Mouse (Mus musculus): ENCODE data around the gene Fcer2a. TPM values are rescaled to one million over a fixed set of nuclear protein-coding genes. Genes with fewer than 3 reads are reported as not detected.

Fcer2a gene
- total and polyA plus RNA-seq, 3 experiments, result 0.29 to 0.98 (median 0.32) TPM

- Histone ChIP-seq H3K4me1 (ENCODE audit: control insufficient read depth, insufficient read depth, low read length) (0 out of 2 replicates have a peak, but pooled peaks cover 2% of the 10 kb centered on the region), H3K9ac (ENCODE audit: low read depth, low read length) (peak within 1 kb of the TSS; percentile 83), H3K27me3 (ENCODE audit: control insufficient read depth, insufficient read depth, low read length) (no peaks in the 10 kb centered on the region), H3K27ac (peak within 1 kb of the TSS; percentile 94), H3K4me3 (peak within 1 kb of the TSS; percentile 91), H3K79me2 (replicated peaks; ENCODE audit: control insufficient read depth, insufficient read depth, low read length) (no peaks in the 10 kb centered on the region), H3K36me3 (ENCODE audit: control insufficient read depth, insufficient read depth, low read length) (no peaks in the 10 kb centered on the region)
- TF ChIP-seq CTCF (IDR thresholded peaks at IDR 0.05) (no peak), POLR2A (IDR thresholded peaks at IDR 0.05; ENCODE audit: insufficient read depth, low read depth, low read length) (peak; percentile 88), EP300 (IDR thresholded peaks at IDR 0.05; ENCODE audit: insufficient read depth, low read depth, low read length) (0 out of 2 replicates have a peak, but pooled peaks have one; percentile 46)
- WGBS, result under 1% methylated on average over 61 of the region's 61 CpGs
- DNase-seq, result peak; percentile 95 to 96
- intact Hi-C loops (cut with DNase I), result loop anchor here (2.0 to 10.0 kb wide), 2 partner anchors 56 to 322 kb away; partner anchors contain the start of genes A430078G23Rik, Pet100 and Xab2
Observed at GRCm38 (mm10) chr8:3676131-3676992, 17.6 kb downstream of the Fcer2a start, which contains the start of gene Trappc5. Trappc5 (plus strand) TSS chr8:3676299.

GRCm38 (mm10) chr8:3674671-3675070, 19.3 kb downstream of the Fcer2a start:
- Histone ChIP-seq H3K79me2 (replicated peaks; ENCODE audit: control insufficient read depth, insufficient read depth, low read length) (no peaks in the 10 kb centered on the region), H3K36me3 (ENCODE audit: control insufficient read depth, insufficient read depth, low read length) (no peaks in the 10 kb centered on the region), H3K4me1 (ENCODE audit: control insufficient read depth, insufficient read depth, low read length) (0 out of 2 replicates have a peak, but pooled peaks cover 2% of the 10 kb centered on the region), H3K27ac (no peak overlapping the region), H3K27me3 (ENCODE audit: control insufficient read depth, insufficient read depth, low read length) (no peaks in the 10 kb centered on the region), H3K4me3 (no peak overlapping the region), H3K9ac (ENCODE audit: low read depth, low read length) (no peak overlapping the region)
- intact Hi-C loops (cut with DNase I), result loop anchor here (5.0 to 10.0 kb wide), 2 partner anchors 207 to 320 kb away; partner anchors contain the start of genes A430078G23Rik and Pex11g
- TF ChIP-seq EP300 (IDR thresholded peaks at IDR 0.05; ENCODE audit: insufficient read depth, low read depth, low read length) (no peak), CTCF (IDR thresholded peaks at IDR 0.05) (no peak), POLR2A (IDR thresholded peaks at IDR 0.05; ENCODE audit: insufficient read depth, low read depth, low read length) (no peak)
- DNase-seq, result no peak
- 52% methylated on average over 3 of the region's 3 CpGs for WGBS

GRCm38 (mm10) chr8:3671980-3672491, 21.9 kb downstream of the Fcer2a start, which contains the start of gene Fcor:
Fcor (minus strand) TSS chr8:3672362.
- Histone ChIP-seq H3K4me1 (ENCODE audit: control insufficient read depth, insufficient read depth, low read length) (no peaks in the 10 kb centered on the region), H3K79me2 (replicated peaks; ENCODE audit: control insufficient read depth, insufficient read depth, low read length) (no peaks in the 10 kb centered on the region), H3K4me3 (peak within 1 kb of the TSS; percentile 45), H3K27me3 (ENCODE audit: control insufficient read depth, insufficient read depth, low read length) (no peaks in the 10 kb centered on the region), H3K9ac (ENCODE audit: low read depth, low read length) (peak within 1 kb of the TSS; percentile 57), H3K36me3 (ENCODE audit: control insufficient read depth, insufficient read depth, low read length) (no peaks in the 10 kb centered on the region), H3K27ac (peak within 1 kb of the TSS; percentile 19)
- intact Hi-C loops (cut with DNase I), result loop anchor here (1.0 to 10.0 kb wide), 3 partner anchors 113 to 317 kb away; partner anchors contain the start of genes A430078G23Rik and Pex11g
- TF ChIP-seq CTCF (IDR thresholded peaks at IDR 0.05) (peak; percentile 94), EP300 (IDR thresholded peaks at IDR 0.05; ENCODE audit: insufficient read depth, low read depth, low read length) (peak; percentile 60; the same call in 1 of the 2 replicates), POLR2A (IDR thresholded peaks at IDR 0.05; ENCODE audit: insufficient read depth, low read depth, low read length) (no peak)
- WGBS, result under 1% methylated on average over 23 of the region's 23 CpGs
- peak; percentile 82 to 87 for DNase-seq

GRCm38 (mm10) chr8:3670388-3670787, 23.6 kb downstream of the Fcer2a start:
- Histone ChIP-seq H3K27me3 (ENCODE audit: control insufficient read depth, insufficient read depth, low read length) (no peaks in the 10 kb centered on the region), H3K27ac (no peak overlapping the region), H3K4me3 (no peak overlapping the region), H3K36me3 (ENCODE audit: control insufficient read depth, insufficient read depth, low read length) (no peaks in the 10 kb centered on the region), H3K9ac (ENCODE audit: low read depth, low read length) (no peak overlapping the region), H3K4me1 (ENCODE audit: control insufficient read depth, insufficient read depth, low read length) (no peaks in the 10 kb centered on the region), H3K79me2 (replicated peaks; ENCODE audit: control insufficient read depth, insufficient read depth, low read length) (no peaks in the 10 kb centered on the region)
- TF ChIP-seq CTCF (IDR thresholded peaks at IDR 0.05), result no peak
- TF ChIP-seq POLR2A (IDR thresholded peaks at IDR 0.05; ENCODE audit: insufficient read depth, low read depth, low read length), result no peak
- no peak for TF ChIP-seq EP300 (IDR thresholded peaks at IDR 0.05; ENCODE audit: insufficient read depth, low read depth, low read length)
- WGBS, result 56% methylated on average over 2 of the region's 2 CpGs
- intact Hi-C loops (cut with DNase I), result loop anchor here (5.0 to 10.0 kb wide), 2 partner anchors 203 to 316 kb away; partner anchors contain the start of genes A430078G23Rik and Pex11g
- DNase-seq, result peak in 1 of 2 experiments; percentile 30

- no peaks in the 10 kb centered on the region for H3K79me2 ChIP-seq (replicated peaks; ENCODE audit: control insufficient read depth, insufficient read depth, low read length)
- H3K27me3 ChIP-seq (ENCODE audit: control insufficient read depth, insufficient read depth, low read length), result no peaks in the 10 kb centered on the region
- no peak within 1 kb of the TSS for H3K27ac ChIP-seq
- 50% methylated on average over 6 of the region's 6 CpGs for WGBS
- intact Hi-C loops (cut with DNase I), result no loop called here
- H3K36me3 ChIP-seq (ENCODE audit: control insufficient read depth, insufficient read depth, low read length), result no peaks in the 10 kb centered on the region
- no peak for DNase-seq
- H3K4me3 ChIP-seq, result no peak within 1 kb of the TSS
- no peak for TF ChIP-seq EP300 (IDR thresholded peaks at IDR 0.05; ENCODE audit: insufficient read depth, low read depth, low read length)
- TF ChIP-seq POLR2A (IDR thresholded peaks at IDR 0.05; ENCODE audit: insufficient read depth, low read depth, low read length), result no peak
- no peak for TF ChIP-seq CTCF (IDR thresholded peaks at IDR 0.05)
- no peak within 1 kb of the TSS for H3K9ac ChIP-seq (ENCODE audit: low read depth, low read length)
- no peaks in the 10 kb centered on the region for H3K4me1 ChIP-seq (ENCODE audit: control insufficient read depth, insufficient read depth, low read length)
Observed at GRCm38 (mm10) chr8:3665507-3665906, 28.5 kb downstream of the Fcer2a start, which contains the start of gene Mcemp1. Mcemp1 (plus strand) TSS chr8:3665754.

Data from heart, adult 2 months (tissue).